Mouse (Mus musculus) liver, postnatal 0 days (tissue): ENCODE results near the gene Plcg1.

Source experiments
- CTCF ChIP-seq: sonication (generic); IDR thresholded peaks from 2 replicates; pipeline ENCODE4 v1.5.1; 2016; ENCODE audit warnings: antibody characterized with exemption, low read depth
- EP300 ChIP-seq: IDR thresholded peaks from 2 replicates; pipeline ENCODE4 v1.6.1; 2016; ENCODE audit warnings: antibody characterized with exemption, low read depth, mild to moderate bottlenecking

GRCm38 (mm10) chr2:160789741-160790140 lies 58.6 kb downstream of the Plcg1 start:
- TF ChIP-seq CTCF: no peak
- TF ChIP-seq EP300: no peak
